9 mouse cellular contexts compared by ENCODE assay signal in the genomic region with DNA sequence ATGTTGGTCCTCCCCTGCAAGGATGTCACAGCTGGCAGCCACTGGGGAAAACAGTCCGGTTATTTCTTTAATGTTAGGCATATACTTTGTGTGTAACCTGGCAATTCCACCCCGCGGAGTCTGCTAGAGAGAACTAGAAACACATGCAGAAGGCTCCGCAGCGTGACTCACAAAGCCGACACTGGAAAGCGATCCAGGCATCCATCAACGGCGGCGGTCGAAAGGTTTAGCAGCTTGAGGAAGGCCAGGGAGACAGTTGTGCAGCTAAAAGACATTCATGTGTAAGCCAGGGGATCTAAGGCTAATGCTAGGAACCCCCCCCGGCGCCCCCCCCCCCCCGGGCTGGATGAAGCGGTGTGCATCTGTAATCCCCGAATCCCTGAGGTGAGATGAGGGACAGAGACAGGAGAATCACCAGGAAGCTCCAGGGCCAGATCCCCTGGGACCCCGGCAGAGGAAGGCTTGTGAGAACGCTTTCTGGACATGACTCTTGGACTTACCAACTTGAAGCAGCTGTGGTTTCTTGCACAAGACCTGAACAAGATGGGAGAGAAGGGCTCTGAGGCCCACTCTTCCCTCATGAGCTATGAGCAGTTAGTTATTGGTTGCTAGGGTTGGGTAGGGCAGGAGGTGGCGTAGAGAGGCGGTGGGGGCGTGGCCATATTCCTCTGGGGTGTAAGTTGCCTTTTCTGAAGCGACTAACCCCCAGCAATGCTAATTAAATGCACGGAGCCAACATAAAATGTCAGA. TPM values are rescaled to one million over a fixed set of nuclear protein-coding genes. Genes with fewer than 3 reads are reported as not detected.
DNase-seq lines count a peak whose midpoint lies in the region; ATAC-seq and TF ChIP-seq lines count a peak whose summit lies in the region.
"Had no signal": no experiment of that assay in that cellular context is flagged by ENCODE, and none has a peak within 500 bp of the region (broad histone marks: within the 10 kb centered on the region; RNA-seq: fewer than 3 reads in every experiment).

No protein-coding gene starts in this region.

- no peaks in the 10 kb centered on the region for H3K9me3 ChIP-seq in heart, embryonic 15.5 days (replicated peaks)
- H3K9me3 ChIP-seq: G1E had no signal

- intact Hi-C loops in left cerebral cortex, postnatal 25 days (cut with DNase I), result no loop called here

- WGBS in heart, embryonic 15.5 days, result 39% methylated on average over 22 of the region's 23 CpGs

- ATAC-seq in heart, embryonic 15.5 days (replicated peaks; ENCODE audit: insufficient number of reproducible peaks, insufficient read depth, low FRiP score, low read depth), result no peak
- peak; percentile 81 for ATAC-seq in megakaryocyte progenitor cell, adult 5-6 weeks (replicated peaks; ENCODE audit: poor library complexity)

- H3K27ac ChIP-seq in embryonic fibroblast, embryonic 13.5 days (ENCODE audit: insufficient read depth, low read length), result peak overlapping the region; percentile 93
- H3K27ac ChIP-seq in heart, embryonic 15.5 days, result peak overlapping the region; percentile 42; the same call in 1 of the 2 replicates

- H3K4me2 ChIP-seq in heart, embryonic 15.5 days, result 0 out of 2 replicates have a peak overlapping the region, but pooled peaks have one; percentile 10

- no peak for TF ChIP-seq POLR2A in embryonic fibroblast, embryonic 13.5 days (IDR thresholded peaks at IDR 0.05; ENCODE audit: low read depth, low read length)

- no peaks in the 10 kb centered on the region; the same call in 1 of the 2 replicates for H3K27me3 ChIP-seq in heart, embryonic 15.5 days

- peaks cover 11% of the 10 kb centered on the region for H3K4me1 ChIP-seq in embryonic fibroblast, embryonic 13.5 days (ENCODE audit: control insufficient read depth, insufficient read depth, low read length)
- peaks cover 21% of the 10 kb centered on the region for H3K4me1 ChIP-seq in heart, embryonic 15.5 days (replicated peaks)

- no peak overlapping the region for H3K9ac ChIP-seq in heart, embryonic 15.5 days

- H3K4me3 ChIP-seq in embryonic fibroblast, embryonic 13.5 days (ENCODE audit: insufficient read depth, low read length), result no peak overlapping the region
- H3K4me3 ChIP-seq in heart, embryonic 15.5 days, result no peak overlapping the region

- peak; percentile 57 to 72 for DNase-seq in left cerebral cortex, postnatal 25 days (ENCODE audit: low spot score in 2 of 2)
- DNase-seq in left cerebral cortex, adult 11 months (ENCODE audit: low spot score), result no peak
- peak; percentile 40 for DNase-seq in skeletal muscle tissue, adult 2 months (ENCODE audit: low read depth, low spot score)
- DNase-seq in c-Kit-positive CD71-positive TER-119-positive erythroid progenitor cells, embryonic 14.5 days (ENCODE audit: low spot score), result no peak
- no peak for DNase-seq in thymus, postnatal 14 days

- no peaks in the 10 kb centered on the region for H3K36me3 ChIP-seq in heart, embryonic 15.5 days
- H3K36me3 ChIP-seq: G1E had no signal

- TF ChIP-seq CTCF in embryonic fibroblast, embryonic 13.5 days (IDR thresholded peaks at IDR 0.05; ENCODE audit: borderline replicate concordance, insufficient read depth, low read length), result no peak

RNA-seq across cellular contexts. Expression of a gene that starts 16.2 kb away (rescaled TPM):
- 10 to 100 TPM; 38.7 to 40.5 TPM for total RNA-seq in left cerebral cortex, postnatal 25 days (2021)
- 34.1 and 38.3 TPM in 2 replicates for polyA plus RNA-seq in embryonic fibroblast, embryonic 13.5 days (2011; ENCODE audit: insufficient read length, low read depth, missing spikeins)
- 3.1 and 4.2 TPM in 2 replicates for polyA plus RNA-seq in heart, embryonic 15.5 days (2015; fragmentation: Nextera tagmentation; extraction: Ambion mirVana)
- total RNA-seq in megakaryocyte progenitor cell, adult 5-6 weeks (2015), result 14.1 and 18.1 TPM in 2 replicates
- total RNA-seq in megakaryocyte progenitor cell, adult 5-6 weeks (2017), result 8.4 and 8.5 TPM in 2 replicates

Comparison
In these comparisons a context has a peak if more than half of its experiments do, and no peak if none do; other contexts are left out.
1. DNase-seq: peak in left cerebral cortex, postnatal 25 days (2 of 2) and skeletal muscle tissue, adult 2 months (single experiment); none in left cerebral cortex, adult 11 months (single experiment), c-Kit-positive CD71-positive TER-119-positive erythroid progenitor cells, embryonic 14.5 days (single experiment) and thymus, postnatal 14 days (single experiment).